Mouse (Mus musculus): Measurements from ENCODE around the gene Fam219a.

Gene Fam219a

DNA sequence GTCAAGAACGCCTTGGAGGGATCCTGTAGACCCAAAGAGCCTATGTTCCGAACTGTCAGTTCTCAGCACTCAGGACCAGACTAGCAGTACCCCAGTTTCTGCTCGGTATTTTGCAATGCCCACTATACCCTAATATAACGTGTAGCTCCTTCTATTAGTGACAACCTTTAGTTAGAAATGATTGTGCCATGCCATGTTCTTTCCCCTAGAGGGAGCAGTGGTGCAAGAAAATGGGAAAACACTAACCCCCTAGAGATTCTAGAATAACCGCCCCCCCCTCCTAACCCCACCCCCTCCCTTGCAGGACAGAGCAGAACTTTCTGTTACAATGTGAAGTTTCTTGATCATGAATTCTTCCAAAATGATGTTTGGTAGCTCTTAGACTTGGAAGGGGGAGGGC, 65.0 kb downstream of the Fam219a start:
- no peak for DNase-seq (ENCODE audit: low spot score)

- peak; percentile 97 for DNase-seq (ENCODE audit: low spot score)
Observed at GRCm38 (mm10) chr4:41502986-41503412, 66.3 kb downstream of the Fam219a start, which contains the start of gene AI464131. AI464131 (minus strand) TSS chr4:41503076.

GRCm38 (mm10) chr4:41502171-41502940, 67.0 kb downstream of the Fam219a start:
- DNase-seq (ENCODE audit: low spot score) = peak; percentile 68

GRCm38 (mm10) chr4:41500787-41501186, 68.6 kb downstream of the Fam219a start:
- no peak for DNase-seq (ENCODE audit: low spot score)

DNA sequence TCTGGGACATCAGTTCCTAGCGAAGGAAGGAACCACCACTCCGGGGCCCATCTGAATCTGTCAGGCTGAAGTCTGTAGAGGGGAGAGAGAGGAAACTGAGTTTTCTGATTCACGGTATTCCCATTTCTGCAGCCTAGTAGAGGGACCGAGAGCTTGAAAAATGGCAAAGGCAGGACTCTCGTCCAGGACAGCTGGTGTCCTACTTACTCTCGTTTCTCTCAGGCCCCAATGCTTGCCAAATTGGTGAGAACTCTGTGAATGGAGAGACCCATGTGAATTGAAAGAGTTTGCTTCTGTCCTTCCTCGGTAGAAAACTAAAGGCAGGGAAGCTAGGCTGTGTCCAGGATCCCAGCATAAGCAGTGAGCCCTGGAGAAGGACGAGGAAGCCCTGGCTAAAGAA, 69.7 kb downstream of the Fam219a start:
- DNase-seq (ENCODE audit: low spot score) = no peak

DNA sequence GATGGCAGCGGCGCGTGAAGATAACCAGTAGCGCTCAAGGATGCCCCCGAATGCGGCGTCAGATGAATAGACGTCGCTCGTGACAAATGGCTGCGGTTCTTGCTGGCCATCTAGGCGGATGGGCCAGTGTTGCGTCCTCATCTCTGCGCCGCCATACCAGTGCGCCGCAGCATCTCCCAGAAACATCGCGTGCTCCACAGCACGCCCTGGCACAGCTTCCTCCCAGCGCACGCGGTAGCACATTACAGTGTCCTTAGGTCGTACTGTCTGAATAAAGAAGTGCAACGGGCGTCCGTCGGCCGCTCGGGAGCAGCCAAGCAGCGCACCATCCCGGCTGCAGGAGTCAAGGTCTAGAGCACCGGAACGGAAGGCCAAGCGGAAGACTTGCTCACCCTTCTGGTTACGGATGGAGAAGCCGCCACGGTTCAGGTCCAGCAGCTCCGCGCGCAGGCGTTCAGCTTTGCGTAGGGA, 70.4 kb downstream of the Fam219a start:
- peak; percentile 65 for DNase-seq (ENCODE audit: low spot score)

GRCm38 (mm10) chr4:41497995-41498845, 71.1 kb downstream of the Fam219a start:
- peak; percentile 17 for DNase-seq (ENCODE audit: low spot score)

DNA sequence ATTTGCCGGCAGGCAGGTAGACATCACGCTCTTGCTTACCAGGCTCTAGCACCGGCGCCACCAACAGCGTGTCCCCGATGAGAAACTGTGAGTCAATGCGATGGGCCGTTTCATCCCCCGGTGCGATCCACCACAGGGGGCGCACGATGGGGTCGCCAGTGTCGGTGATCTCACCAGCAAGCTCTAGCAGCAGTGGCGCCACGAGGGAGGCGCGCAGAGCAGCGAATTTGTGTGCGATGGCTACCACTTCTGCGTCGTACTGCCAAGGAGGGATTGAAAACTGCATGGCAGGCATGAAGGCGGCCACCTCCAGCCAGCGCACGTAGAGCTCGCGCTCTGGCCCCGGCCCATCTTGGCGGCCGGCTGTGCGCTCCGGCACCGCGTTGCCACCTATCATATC, 71.8 kb downstream of the Fam219a start:
- DNase-seq (ENCODE audit: low spot score) = peak; percentile 83

- no peak for DNase-seq (ENCODE audit: low spot score)
Observed at GRCm38 (mm10) chr4:41497046-41497445, 72.3 kb downstream of the Fam219a start.

GRCm38 (mm10) chr4:41495850-41496249, 73.5 kb downstream of the Fam219a start:
- DNase-seq (ENCODE audit: low spot score) = no peak

DNA sequence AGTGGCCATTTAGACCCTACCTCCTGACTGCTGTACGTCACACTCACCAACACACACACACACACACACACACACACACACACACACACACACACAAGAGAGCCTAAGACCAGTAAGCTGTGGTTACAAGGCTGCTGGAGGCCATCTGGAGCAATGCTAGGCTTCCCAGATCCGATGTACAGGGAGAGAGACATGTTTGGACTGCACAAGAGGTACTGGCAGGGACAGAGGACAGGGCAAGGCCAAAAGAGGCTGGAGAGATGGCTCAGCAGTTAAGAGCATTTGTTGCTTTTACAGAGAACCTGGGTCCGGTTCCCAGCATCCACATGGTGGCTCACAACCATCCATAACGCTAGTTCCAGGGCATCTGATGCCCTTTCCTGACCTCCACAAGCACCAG, 74.3 kb downstream of the Fam219a start:
- no peak for DNase-seq (ENCODE audit: low spot score)

DNA sequence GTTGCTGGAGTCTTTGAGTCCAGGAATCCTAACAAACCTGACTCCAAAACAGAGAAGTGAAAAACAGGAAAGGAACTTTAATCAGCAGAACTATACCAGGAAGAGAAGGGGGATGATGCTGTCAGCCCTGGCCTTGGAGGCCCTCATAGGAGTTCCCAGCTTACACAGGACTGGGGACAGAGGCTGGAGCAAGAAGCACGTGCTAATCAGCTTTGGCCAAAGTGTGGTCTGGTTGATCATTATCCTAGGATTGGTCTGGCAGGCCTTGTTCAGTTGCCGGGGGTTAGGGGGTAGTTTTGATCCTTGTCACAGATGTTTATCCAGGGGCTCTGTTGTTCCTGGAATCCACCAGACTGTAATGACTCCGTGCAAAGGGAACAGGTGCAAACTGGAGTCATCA, 75.0 kb downstream of the Fam219a start:
- no peak for DNase-seq (ENCODE audit: low spot score)

GRCm38 (mm10) chr4:41493464-41494116, 75.7 kb downstream of the Fam219a start:
- no peak for DNase-seq (ENCODE audit: low spot score)

- no peak for DNase-seq (ENCODE audit: low spot score)
Observed at GRCm38 (mm10) chr4:41492951-41493350, 76.4 kb downstream of the Fam219a start.

DNA sequence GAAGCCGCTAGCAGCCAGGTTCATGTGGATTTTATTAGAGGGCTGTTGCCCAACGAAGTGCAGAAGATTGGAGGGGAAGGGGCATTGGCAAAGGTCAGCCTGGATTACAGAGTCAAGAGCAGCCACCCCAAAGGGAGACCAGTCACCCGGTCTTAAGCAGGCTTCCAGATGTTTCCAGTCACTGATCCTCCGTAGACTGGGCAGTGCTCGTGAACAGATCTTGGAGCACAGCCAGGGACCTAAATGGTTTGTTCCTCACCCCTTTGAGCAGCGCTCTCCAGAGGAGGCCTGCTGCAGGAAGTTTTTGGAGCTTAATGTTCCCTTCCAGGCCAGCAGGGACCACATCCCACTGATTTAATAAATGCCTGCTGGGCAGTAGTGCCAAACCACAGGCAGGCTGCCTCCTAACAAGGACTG, 87.7 kb downstream of the Fam219a start:
- DNase-seq (ENCODE audit: low spot score) = peak; percentile 23

DNA sequence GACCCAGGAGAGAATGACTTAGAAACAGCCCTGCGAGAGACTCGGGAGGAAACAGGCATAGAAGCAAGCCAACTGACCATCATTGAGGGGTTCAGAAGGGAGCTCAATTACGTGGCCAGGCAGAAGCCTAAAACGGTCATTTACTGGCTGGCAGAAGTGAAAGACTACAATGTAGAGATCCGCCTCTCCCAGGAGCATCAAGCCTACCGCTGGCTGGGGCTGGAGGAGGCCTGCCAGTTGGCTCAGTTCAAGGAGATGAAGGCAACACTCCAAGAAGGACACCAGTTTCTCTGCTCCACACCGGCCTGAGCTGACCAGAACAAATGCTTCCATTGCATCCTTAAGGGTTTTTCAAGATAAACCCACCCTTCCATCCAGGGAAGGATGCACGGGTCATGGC, 89.1 kb downstream of the Fam219a start:
- no peak for DNase-seq (ENCODE audit: low spot score)

GRCm38 (mm10) chr4:41479456-41479804, 89.9 kb downstream of the Fam219a start:
- no peak for DNase-seq (ENCODE audit: low spot score)

DNA sequence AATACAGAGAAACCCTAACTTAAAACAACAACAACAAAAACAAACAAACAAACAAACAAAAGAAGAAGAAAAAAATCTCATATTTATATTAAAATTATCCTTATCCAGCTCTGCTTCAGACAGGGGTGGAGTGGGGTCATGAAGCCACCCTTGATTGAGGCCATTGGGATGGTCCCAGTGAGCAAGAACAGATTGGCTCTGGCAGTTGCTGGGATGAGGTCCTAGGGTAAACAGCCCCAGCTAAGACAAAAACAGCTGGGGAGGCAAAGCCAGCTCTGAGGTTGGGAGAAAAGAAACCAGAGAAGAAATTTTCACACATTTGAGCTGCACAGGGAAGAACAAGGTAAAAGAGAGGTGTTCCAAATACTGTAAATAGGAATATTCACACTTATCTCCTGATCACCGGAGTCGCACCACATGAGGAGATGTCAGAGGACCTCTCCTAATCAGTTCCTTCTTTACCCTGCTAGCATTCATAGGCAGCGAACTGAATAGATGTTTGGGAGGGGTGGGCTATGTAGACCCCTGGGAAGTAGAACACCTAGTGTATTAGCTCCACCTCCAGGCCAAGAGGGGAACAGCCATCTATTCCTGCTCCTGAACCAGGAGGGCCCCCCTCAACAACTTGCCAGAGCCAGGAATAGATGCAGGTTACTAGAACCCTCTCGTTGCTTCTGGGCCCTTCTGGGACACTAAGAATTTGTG, 90.4 kb downstream of the Fam219a start:
- DNase-seq (ENCODE audit: low spot score) = peak; percentile 21

GRCm38 (mm10) chr4:41477648-41478160, 91.6 kb downstream of the Fam219a start:
- no peak for DNase-seq (ENCODE audit: low spot score)

DNA sequence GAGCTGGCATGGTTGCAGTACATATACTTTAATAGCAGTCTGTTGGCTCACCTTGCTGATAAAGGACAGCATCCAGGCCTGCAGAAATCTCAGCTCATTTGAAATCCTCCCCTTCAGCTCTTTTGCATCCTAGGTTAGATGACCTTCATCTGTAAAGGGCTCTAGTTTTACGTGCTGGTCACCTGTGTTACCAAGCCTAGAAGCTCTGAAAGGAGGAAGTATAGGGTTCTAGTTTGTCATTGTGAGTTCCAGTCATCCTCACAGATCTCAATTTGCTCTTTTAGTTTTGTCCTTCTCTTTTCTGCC, 98.0 kb downstream of the Fam219a start:
- no peak for DNase-seq (ENCODE audit: low spot score)

- no peak for DNase-seq (ENCODE audit: low spot score)
Observed at GRCm38 (mm10) chr4:41470684-41471383, 98.5 kb downstream of the Fam219a start.

All from embryo, embryonic 10 days (tissue).